ENCODE assay signal across 8 mouse cellular contexts in genomic region chr13:43479024-43479705, GRCm38 (mm10). TPM values are rescaled to one million over a fixed set of nuclear protein-coding genes. Genes with fewer than 3 reads are reported as not detected.
DNase-seq lines count a peak whose midpoint lies in the region; ATAC-seq and TF ChIP-seq lines count a peak whose summit lies in the region.

No protein-coding gene starts in this region.

- ATAC-seq in heart, embryonic 14.5 days (ENCODE audit: insufficient number of reproducible peaks, insufficient read depth, low FRiP score, low read depth) = no peak
- no peak for ATAC-seq in heart, postnatal 0 days (ENCODE audit: insufficient read depth, low read depth)
- ATAC-seq in midbrain, embryonic 11.5 days (ENCODE audit: low FRiP score) = no peak

- no peaks in the 10 kb centered on the region for H3K27me3 ChIP-seq in heart, embryonic 14.5 days (ENCODE audit: control insufficient read depth, insufficient read depth, low read length)
- H3K27me3 ChIP-seq in heart, postnatal 0 days (ENCODE audit: control insufficient read depth, insufficient read depth, low read length) = no peaks in the 10 kb centered on the region
- H3K27me3 ChIP-seq in midbrain, embryonic 11.5 days (ENCODE audit: control insufficient read depth, insufficient read depth, low read length) = no peaks in the 10 kb centered on the region

- TF ChIP-seq EP300 in heart, postnatal 0 days (IDR thresholded peaks at IDR 0.05; ENCODE audit: low read depth) = no peak

- no peaks in the 10 kb centered on the region for H3K9me3 ChIP-seq in heart, embryonic 14.5 days (ENCODE audit: control insufficient read depth, low read length)
- H3K9me3 ChIP-seq in heart, postnatal 0 days (replicated peaks; ENCODE audit: control insufficient read depth, low read length) = no peaks in the 10 kb centered on the region
- H3K9me3 ChIP-seq in midbrain, embryonic 11.5 days (ENCODE audit: control insufficient read depth, low read length) = no peaks in the 10 kb centered on the region

- intact Hi-C loops in heart, postnatal 14 days (cut with DNase I) = loop anchor here (5.0 to 10.0 kb wide), 2 partner anchors 54 to 297 kb away; no protein-coding TSS in a partner anchor

- no peak for DNase-seq in heart, postnatal 14 days
- DNase-seq in Muller cell, postnatal 12 days (ENCODE audit: inconsistent ontology term) = peak; percentile 35
- DNase-seq in heart, postnatal 0 days (ENCODE audit: low spot score) = no peak
- DNase-seq in midbrain, embryonic 11.5 days (ENCODE audit: low spot score, missing footprints) = peak; percentile 90
- no peak for DNase-seq in gastrocnemius, adult 8-10 months (ENCODE audit: low spot score in 2 of 2)
- no peak for DNase-seq in urinary bladder, postnatal 10 days (ENCODE audit: low spot score)
- DNase-seq in right cerebral cortex, adult 18-20 months = no peak

- no peak for TF ChIP-seq CTCF in heart, postnatal 0 days (IDR thresholded peaks at IDR 0.05; ENCODE audit: low read depth)

- peaks cover 10 to 26% of the 10 kb centered on the region in 2 experiments for H3K4me1 ChIP-seq in heart, embryonic 14.5 days (ENCODE audit: control insufficient read depth in 2 of 2, insufficient read depth in 2 of 2, low read length in 2 of 2)
- peaks cover 31% of the 10 kb centered on the region for H3K4me1 ChIP-seq in heart, postnatal 0 days (ENCODE audit: control insufficient read depth, insufficient read depth)
- H3K4me1 ChIP-seq in midbrain, embryonic 11.5 days (ENCODE audit: control insufficient read depth, insufficient read depth, low read length) = peaks cover 17% of the 10 kb centered on the region

- peak overlapping the region; percentile 99 for H3K9ac ChIP-seq in heart, embryonic 14.5 days (ENCODE audit: low read length)
- H3K9ac ChIP-seq in heart, postnatal 0 days (replicated peaks; ENCODE audit: low read depth, low read length) = peak overlapping the region; percentile 96
- peak overlapping the region; percentile 93 for H3K9ac ChIP-seq in midbrain, embryonic 11.5 days (ENCODE audit: low read length)

- peak overlapping the region; percentile 98 to 99; a peak in 3 of 4 replicates for H3K4me3 ChIP-seq in heart, embryonic 14.5 days (ENCODE audit: control insufficient read depth in 1 of 2, insufficient read depth in 1 of 2, low read depth in 1 of 2, low read length in 2 of 2)
- H3K4me3 ChIP-seq in heart, postnatal 0 days (ENCODE audit: low read depth, low read length) = peak overlapping the region; percentile 96
- peak overlapping the region; percentile 98 for H3K4me3 ChIP-seq in midbrain, embryonic 11.5 days (ENCODE audit: low read depth, low read length)

- 10% methylated on average over 6 of the region's 6 CpGs for WGBS in heart, embryonic 14.5 days
- 6% methylated on average over 6 of the region's 6 CpGs for WGBS in heart, postnatal 0 days
- WGBS in midbrain, embryonic 11.5 days = 12% methylated on average over 6 of the region's 6 CpGs

- peak overlapping the region in 1 of 2 experiments; percentile 27; a peak in 1 of 4 replicates for H3K27ac ChIP-seq in heart, embryonic 14.5 days (replicated peaks in 1 of 2; ENCODE audit: control insufficient read depth in 1 of 2, insufficient read depth in 1 of 2, low read depth in 2 of 2, low read length in 2 of 2)
- H3K27ac ChIP-seq in heart, postnatal 0 days (ENCODE audit: low read depth) = peak overlapping the region; percentile 99
- H3K27ac ChIP-seq in midbrain, embryonic 11.5 days (ENCODE audit: low read depth, low read length) = no peak overlapping the region

- H3K36me3 ChIP-seq in heart, embryonic 14.5 days (ENCODE audit: control insufficient read depth, insufficient read depth, low read length) = 0 out of 2 replicates have a peak, but pooled peaks cover 3% of the 10 kb centered on the region
- no peaks in the 10 kb centered on the region for H3K36me3 ChIP-seq in heart, postnatal 0 days (replicated peaks; ENCODE audit: control insufficient read depth, insufficient read depth, low read length)
- H3K36me3 ChIP-seq in midbrain, embryonic 11.5 days (ENCODE audit: control insufficient read depth, insufficient read depth, low read length) = no peaks in the 10 kb centered on the region

- peak overlapping the region; percentile 68 for H3K4me2 ChIP-seq in heart, embryonic 14.5 days (ENCODE audit: low read length)
- H3K4me2 ChIP-seq in heart, postnatal 0 days (ENCODE audit: low read depth, low read length) = peak overlapping the region; percentile 83
- peak overlapping the region; percentile 61 for H3K4me2 ChIP-seq in midbrain, embryonic 11.5 days

RNA-seq across cellular contexts. Expression of gene Ranbp9, which starts 1.9 kb away (rescaled TPM):
- 8.8 and 13.7 TPM in 2 replicates for polyA plus RNA-seq in heart, embryonic 14.5 days (2014; fragmentation: Nextera tagmentation; extraction: Ambion mirVana)
- total RNA-seq in heart, postnatal 14 days (2021) = 10 to 100 TPM; 45.7 to 45.9 TPM
- total RNA-seq in heart, postnatal 0 days (2014; rRNA removed; ENCODE audit: low replicate concordance) = 42.5 and 54.6 TPM in 2 replicates
- polyA plus RNA-seq in heart, postnatal 0 days (2015; fragmentation: Nextera tagmentation; extraction: Ambion mirVana) = 6.7 and 6.9 TPM in 2 replicates
- 10.9 and 15.9 TPM in 2 replicates for polyA plus RNA-seq in midbrain, embryonic 11.5 days (2014; fragmentation: Nextera tagmentation; extraction: Ambion mirVana)
- 10 to 100 TPM; 38.0 to 44.9 (median 43.3) TPM for total RNA-seq in gastrocnemius, adult 8-10 months (2022)

Comparison
In these comparisons a context has a peak if more than half of its experiments do, and no peak if none do; other contexts are left out.
1. DNase-seq: peak in Muller cell, postnatal 12 days (single experiment) and midbrain, embryonic 11.5 days (single experiment); none in heart, postnatal 14 days (0 of 2), heart, postnatal 0 days (single experiment), gastrocnemius, adult 8-10 months (0 of 2), urinary bladder, postnatal 10 days (single experiment) and right cerebral cortex, adult 18-20 months (single experiment).
2. Peak in every context shown above with its lines, with median percentiles within 50 percentile points of each other: H3K4me2 ChIP-seq, H3K4me3 ChIP-seq and H3K9ac ChIP-seq.